Comparison of ENCODE assay signal across 14 mouse cellular contexts in genomic region chr14:27000386-27000785, GRCm38 (mm10). TPM values are rescaled to one million over a fixed set of nuclear protein-coding genes. Genes with fewer than 3 reads are reported as not detected.
DNase-seq lines count a peak whose midpoint lies in the region; ATAC-seq lines count a peak whose summit lies in the region.
"Had no signal": no experiment of that assay in that cellular context is flagged by ENCODE, and none has a peak within 500 bp of the region (broad histone marks: within the 10 kb centered on the region; RNA-seq: fewer than 3 reads in every experiment).

No protein-coding gene starts in this region.

- 0 out of 2 replicates have a peak overlapping the region, but pooled peaks have one; percentile 14 for H3K27ac ChIP-seq in embryonic facial prominence, embryonic 10.5 days (replicated peaks)
- peak overlapping the region; percentile 30; the same call in 1 of the 2 replicates for H3K27ac ChIP-seq in liver, embryonic 16.5 days (ENCODE audit: low read length)
- H3K27ac ChIP-seq: neural tube, embryonic 12.5 days had no signal

- peaks cover 25% of the 10 kb centered on the region for H3K27me3 ChIP-seq in embryonic facial prominence, embryonic 10.5 days (replicated peaks; ENCODE audit: low read depth, poor library complexity, severe bottlenecking)
- no peaks in the 10 kb centered on the region for H3K27me3 ChIP-seq in liver, embryonic 16.5 days (ENCODE audit: control insufficient read depth, insufficient read depth, low read depth, low read length)

- DNase-seq in kidney, adult 11 months, result peak; percentile 9
- no peak for DNase-seq in kidney, postnatal 10 days
- DNase-seq in embryonic facial prominence, embryonic 10.5 days (ENCODE audit: low spot score), result no peak
- DNase-seq in kidney, adult 8-10 months, result peak; percentile 15 to 29
- DNase-seq in spleen, adult 18-20 months, result no peak
- no peak for DNase-seq in gastrocnemius, adult 8-10 months (ENCODE audit: low spot score in 2 of 2)
- DNase-seq: gastrocnemius, postnatal 10 days; thymus, postnatal 4 days had no signal

- ATAC-seq in liver, embryonic 16.5 days (ENCODE audit: low read depth), result peak; percentile 73
- ATAC-seq: lung, postnatal 0 days had no signal

- peak overlapping the region; percentile 33 for H3K4me3 ChIP-seq in embryonic facial prominence, embryonic 10.5 days
- peak overlapping the region; percentile 58 for H3K4me3 ChIP-seq in liver, embryonic 16.5 days (ENCODE audit: low read depth, low read length)
- H3K4me3 ChIP-seq: neural tube, embryonic 12.5 days had no signal

- peaks cover 8% of the 10 kb centered on the region for H3K4me1 ChIP-seq in embryonic facial prominence, embryonic 10.5 days
- peaks cover 2% of the 10 kb centered on the region for H3K4me1 ChIP-seq in liver, embryonic 16.5 days (ENCODE audit: control insufficient read depth, low read depth, low read length)
- H3K4me1 ChIP-seq: neural tube, embryonic 12.5 days had no signal

- WGBS in embryonic facial prominence, embryonic 10.5 days, result 2% methylated on average over 11 of the region's 11 CpGs
- WGBS in liver, embryonic 16.5 days (ENCODE audit: insufficient replicate concordance), result 5% methylated on average over 11 of the region's 11 CpGs

- H3K9me3 ChIP-seq in embryonic facial prominence, embryonic 10.5 days, result no peaks in the 10 kb centered on the region
- no peaks in the 10 kb centered on the region for H3K9me3 ChIP-seq in liver, embryonic 16.5 days (replicated peaks; ENCODE audit: control insufficient read depth, low read length)
- H3K9me3 ChIP-seq: neural tube, embryonic 12.5 days had no signal

- peak overlapping the region; percentile 52 for H3K9ac ChIP-seq in liver, embryonic 16.5 days (ENCODE audit: low read depth, low read length)
- H3K9ac ChIP-seq: neural tube, embryonic 12.5 days had no signal

- H3K4me2 ChIP-seq in liver, embryonic 16.5 days (ENCODE audit: low read depth, low read length), result peak overlapping the region; percentile 62
- H3K4me2 ChIP-seq: neural tube, embryonic 12.5 days had no signal

- H3K36me3 ChIP-seq in embryonic facial prominence, embryonic 10.5 days (replicated peaks), result no peaks in the 10 kb centered on the region
- no peaks in the 10 kb centered on the region for H3K36me3 ChIP-seq in liver, embryonic 16.5 days (ENCODE audit: control insufficient read depth, insufficient read depth)
- H3K36me3 ChIP-seq: neural tube, embryonic 12.5 days had no signal

RNA-seq across cellular contexts. Expression of gene Hesx1, which starts 6.2 kb away (rescaled TPM):
- 3.4 and 3.9 TPM in 2 replicates for polyA plus RNA-seq in embryonic facial prominence, embryonic 10.5 days (2016; fragmentation: Nextera tagmentation; extraction: Ambion mirVana)
- 5.0 and 5.1 TPM in 2 replicates for polyA plus RNA-seq in liver, embryonic 16.5 days (2015; fragmentation: Nextera tagmentation; extraction: Ambion mirVana)
- not detected for total RNA-seq in gastrocnemius, adult 8-10 months (2022)
- total RNA-seq: gastrocnemius, postnatal 10 days; layer of hippocampus, adult 8-10 months had no signal
- polyA plus RNA-seq: lung, postnatal 0 days; spleen, adult 2 months had no signal

RNA-seq across cellular contexts. Expression of gene Appl1, which starts 29.4 kb away (rescaled TPM):
- polyA plus RNA-seq in embryonic facial prominence, embryonic 10.5 days (2016; fragmentation: Nextera tagmentation; extraction: Ambion mirVana), result 31.7 and 33.4 TPM in 2 replicates
- polyA plus RNA-seq in liver, embryonic 16.5 days (2015; fragmentation: Nextera tagmentation; extraction: Ambion mirVana), result 6.4 and 7.0 TPM in 2 replicates
- total RNA-seq in gastrocnemius, adult 8-10 months (2022), result 10 to 100 TPM; 13.5 to 22.0 (median 18.2) TPM

RNA-seq across cellular contexts. Expression of gene Il17rd, which starts 38.4 kb away (rescaled TPM):
- polyA plus RNA-seq in embryonic facial prominence, embryonic 10.5 days (2016; fragmentation: Nextera tagmentation; extraction: Ambion mirVana), result 9.6 and 10.1 TPM in 2 replicates
- polyA plus RNA-seq in liver, embryonic 16.5 days (2015; fragmentation: Nextera tagmentation; extraction: Ambion mirVana), result 0.16 and 0.25 TPM in 2 replicates
- 1 to 10 TPM; 1.5 to 2.4 (median 1.6) TPM for total RNA-seq in gastrocnemius, adult 8-10 months (2022)
- total RNA-seq: common myeloid progenitor, adult 5-6 weeks had no signal

Comparison
In these comparisons a context has a peak if more than half of its experiments do, and no peak if none do; other contexts are left out.
1. DNase-seq: peak in kidney, adult 11 months (single experiment) and kidney, adult 8-10 months (2 of 2); none in kidney, postnatal 10 days (single experiment), embryonic facial prominence, embryonic 10.5 days (single experiment), spleen, adult 18-20 months (0 of 2) and gastrocnemius, adult 8-10 months (0 of 2).